Mouse (Mus musculus) E14TG2a.4 (cell line): ENCODE results near the gene Hsf5.

Experiments
- CTCF ChIP-seq: conservative IDR thresholded peaks from 2 replicates; pipeline ENCODE4 v1.5.1; 2014; ENCODE audit warnings: low read length
- NANOG ChIP-seq: IDR thresholded peaks from 2 replicates; pipeline ENCODE4 v1.6.1; 2014; ENCODE audit warnings: borderline replicate concordance, low read length, mixed read lengths
- POU5F1 ChIP-seq: IDR thresholded peaks from 2 replicates; pipeline ENCODE4 v1.6.1; 2014; ENCODE audit warnings: low read length, borderline replicate concordance

DNA sequence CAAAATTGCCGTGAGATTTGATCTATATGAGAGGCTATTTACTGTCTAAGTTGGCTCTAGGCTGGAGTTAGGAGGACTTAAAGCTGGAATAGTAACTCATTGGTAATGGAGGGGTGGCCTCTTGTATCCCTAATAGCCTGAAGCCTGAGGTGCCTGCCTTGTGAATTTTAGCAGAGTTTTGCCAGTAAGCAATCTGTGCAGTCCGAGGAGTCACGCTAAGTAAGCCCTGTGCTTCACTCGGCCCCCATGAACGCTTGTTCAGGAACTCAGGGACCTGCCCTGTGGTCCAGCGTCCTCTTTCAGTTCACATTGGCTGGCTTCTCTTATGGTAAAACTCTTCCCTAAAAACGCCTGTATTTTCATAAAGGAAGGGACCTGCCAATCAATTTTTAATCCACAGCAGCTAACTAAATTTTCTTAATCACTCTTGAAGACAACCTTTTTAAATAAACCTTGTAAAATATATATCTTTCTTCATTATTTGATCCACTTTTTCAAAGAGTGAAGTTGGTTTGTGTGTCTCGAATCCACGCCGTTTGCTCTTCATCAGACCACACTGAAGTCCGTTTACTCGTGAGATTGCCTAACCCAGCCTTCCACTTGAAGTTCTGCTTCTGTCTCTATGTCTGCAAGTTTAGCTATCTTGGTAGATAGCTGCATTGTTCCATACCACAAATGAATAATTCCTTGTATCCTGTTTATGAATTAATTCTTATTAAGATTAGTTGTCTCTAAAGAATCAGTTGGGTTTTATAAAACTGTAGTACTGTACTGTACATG, 49.5 kb downstream of the Hsf5 start:
- no peak for TF ChIP-seq CTCF
- TF ChIP-seq POU5F1: no peak
- no peak for TF ChIP-seq NANOG
